Mouse (Mus musculus): ENCODE data around the gene Gpr142. TPM values are rescaled to one million over a fixed set of nuclear protein-coding genes. Genes with fewer than 3 reads are reported as not detected.

Gene Gpr142
- total RNA-seq, 1 experiment, result 0.27 TPM

- Histone ChIP-seq H3K36me3 (ENCODE audit: control insufficient read depth, insufficient read depth, low read length, poor library complexity, severe bottlenecking) (no peaks in the 10 kb centered on the region), H3K9me3 (ENCODE audit: control insufficient read depth, insufficient read depth, low read depth, low read length) (no peaks in the 10 kb centered on the region), H3K9ac (ENCODE audit: insufficient read depth, low read depth, low read length, poor library complexity, severe bottlenecking) (no peak overlapping the region), H3K4me3 (ENCODE audit: insufficient read depth in 1 of 2, low read depth in 1 of 2, low read length in 2 of 2, poor library complexity in 1 of 2, severe bottlenecking in 1 of 2) (peak overlapping the region in 1 of 2 experiments; percentile 31; a peak in 2 of 4 replicates), H3K27ac (ENCODE audit: insufficient read depth, low read depth, low read length, poor library complexity, severe bottlenecking) (no peak overlapping the region), H3K4me1 (ENCODE audit: control insufficient read depth in 2 of 2, insufficient read depth in 2 of 2, low read length in 2 of 2, poor library complexity in 1 of 2) (peaks cover 11 to 17% of the 10 kb centered on the region in 2 experiments; a peak in 2 of 4 replicates)
- in situ Hi-C loops (cut with MboI; ENCODE audit: low sequenced_read_pairs in 2 of 2, unreplicated experiment in 2 of 2), result no loop called here
- no peak for DNase-seq (ENCODE audit: low read depth, low spot score)
- TF ChIP-seq CHD2 (IDR thresholded peaks at IDR 0.05; ENCODE audit: low read depth, low read length), result no peak
- peak; percentile 25; the same call in 1 of the 2 replicates for TF ChIP-seq MAFK (IDR thresholded peaks at IDR 0.05; ENCODE audit: insufficient read depth, low read depth, low read length)
- TF ChIP-seq ZC3H11A (IDR thresholded peaks at IDR 0.05; ENCODE audit: borderline replicate concordance, low read depth, low read length), result 0 out of 2 replicates have a peak, but pooled peaks have one; percentile 32
Observed at GRCm38 (mm10) chr11:114789061-114789714, 9.5 kb upstream of the Gpr142 start.

GRCm38 (mm10) chr11:114789716-114790115 lies 9.0 kb upstream of the Gpr142 start:
- Histone ChIP-seq H3K4me1 (ENCODE audit: control insufficient read depth in 2 of 2, insufficient read depth in 2 of 2, low read length in 2 of 2, poor library complexity in 1 of 2) (peaks cover 11 to 17% of the 10 kb centered on the region in 2 experiments; a peak in 2 of 4 replicates), H3K9me3 (ENCODE audit: control insufficient read depth, insufficient read depth, low read depth, low read length) (no peaks in the 10 kb centered on the region), H3K4me3 (ENCODE audit: insufficient read depth in 1 of 2, low read depth in 1 of 2, low read length in 2 of 2, poor library complexity in 1 of 2, severe bottlenecking in 1 of 2) (no peak overlapping the region), H3K9ac (ENCODE audit: insufficient read depth, low read depth, low read length, poor library complexity, severe bottlenecking) (no peak overlapping the region), H3K36me3 (ENCODE audit: control insufficient read depth, insufficient read depth, low read length, poor library complexity, severe bottlenecking) (no peaks in the 10 kb centered on the region), H3K27ac (ENCODE audit: insufficient read depth, low read depth, low read length, poor library complexity, severe bottlenecking) (no peak overlapping the region)
- DNase-seq (ENCODE audit: low read depth, low spot score), result no peak
- TF ChIP-seq ZNF384 (IDR thresholded peaks at IDR 0.05; ENCODE audit: low read depth, low read length) (no peak), ZC3H11A (IDR thresholded peaks at IDR 0.05; ENCODE audit: borderline replicate concordance, low read depth, low read length) (no peak), MAFK (IDR thresholded peaks at IDR 0.05; ENCODE audit: insufficient read depth, low read depth, low read length) (no peak), CHD2 (IDR thresholded peaks at IDR 0.05; ENCODE audit: low read depth, low read length) (no peak), HCFC1 (IDR thresholded peaks at IDR 0.05; ENCODE audit: borderline replicate concordance, insufficient read depth, low read length) (no peak)
- in situ Hi-C loops (cut with MboI; ENCODE audit: low sequenced_read_pairs in 2 of 2, unreplicated experiment in 2 of 2), result no loop called here

- Histone ChIP-seq H3K27ac (ENCODE audit: insufficient read depth, low read depth, low read length, poor library complexity, severe bottlenecking) (no peak overlapping the region), H3K4me3 (ENCODE audit: insufficient read depth in 1 of 2, low read depth in 1 of 2, low read length in 2 of 2, poor library complexity in 1 of 2, severe bottlenecking in 1 of 2) (no peak overlapping the region), H3K9ac (ENCODE audit: insufficient read depth, low read depth, low read length, poor library complexity, severe bottlenecking) (no peak overlapping the region), H3K36me3 (ENCODE audit: control insufficient read depth, insufficient read depth, low read length, poor library complexity, severe bottlenecking) (no peaks in the 10 kb centered on the region), H3K9me3 (ENCODE audit: control insufficient read depth, insufficient read depth, low read depth, low read length) (no peaks in the 10 kb centered on the region), H3K4me1 (ENCODE audit: control insufficient read depth in 2 of 2, insufficient read depth in 2 of 2, low read length in 2 of 2, poor library complexity in 1 of 2) (peaks cover 11 to 21% of the 10 kb centered on the region in 2 experiments; a peak in 3 of 4 replicates)
- DNase-seq (ENCODE audit: low read depth, low spot score), result no peak
- in situ Hi-C loops (cut with MboI; ENCODE audit: low sequenced_read_pairs in 2 of 2, unreplicated experiment in 2 of 2), result no loop called here
- TF ChIP-seq HCFC1 (IDR thresholded peaks at IDR 0.05; ENCODE audit: borderline replicate concordance, insufficient read depth, low read length), result no peak
- no peak for TF ChIP-seq ZNF384 (IDR thresholded peaks at IDR 0.05; ENCODE audit: low read depth, low read length)
- TF ChIP-seq MAFK (IDR thresholded peaks at IDR 0.05; ENCODE audit: insufficient read depth, low read depth, low read length), result no peak
- TF ChIP-seq CHD2 (IDR thresholded peaks at IDR 0.05; ENCODE audit: low read depth, low read length), result no peak
- TF ChIP-seq ZC3H11A (IDR thresholded peaks at IDR 0.05; ENCODE audit: borderline replicate concordance, low read depth, low read length), result no peak
Observed at GRCm38 (mm10) chr11:114790171-114790570, 8.6 kb upstream of the Gpr142 start.

- no peak overlapping the region for H3K4me3 ChIP-seq (ENCODE audit: insufficient read depth in 1 of 2, low read depth in 1 of 2, low read length in 2 of 2, poor library complexity in 1 of 2, severe bottlenecking in 1 of 2)
- H3K36me3 ChIP-seq (ENCODE audit: control insufficient read depth, insufficient read depth, low read length, poor library complexity, severe bottlenecking), result no peaks in the 10 kb centered on the region
- in situ Hi-C loops (cut with MboI; ENCODE audit: low sequenced_read_pairs in 2 of 2, unreplicated experiment in 2 of 2), result no loop called here
- H3K9me3 ChIP-seq (ENCODE audit: control insufficient read depth, insufficient read depth, low read depth, low read length), result no peaks in the 10 kb centered on the region
- DNase-seq (ENCODE audit: low read depth, low spot score), result no peak
- H3K27ac ChIP-seq (ENCODE audit: insufficient read depth, low read depth, low read length, poor library complexity, severe bottlenecking), result no peak overlapping the region
- no peak overlapping the region for H3K9ac ChIP-seq (ENCODE audit: insufficient read depth, low read depth, low read length, poor library complexity, severe bottlenecking)
- peaks cover 8 to 24% of the 10 kb centered on the region in 2 experiments; a peak in 3 of 4 replicates for H3K4me1 ChIP-seq (ENCODE audit: control insufficient read depth in 2 of 2, insufficient read depth in 2 of 2, low read length in 2 of 2, poor library complexity in 1 of 2)
- no peak for TF ChIP-seq HCFC1 (IDR thresholded peaks at IDR 0.05; ENCODE audit: borderline replicate concordance, insufficient read depth, low read length)
- no peak for TF ChIP-seq ZC3H11A (IDR thresholded peaks at IDR 0.05; ENCODE audit: borderline replicate concordance, low read depth, low read length)
- TF ChIP-seq ZNF384 (IDR thresholded peaks at IDR 0.05; ENCODE audit: low read depth, low read length), result no peak
- TF ChIP-seq CHD2 (IDR thresholded peaks at IDR 0.05; ENCODE audit: low read depth, low read length), result no peak
Observed at GRCm38 (mm10) chr11:114790841-114791240, 7.9 kb upstream of the Gpr142 start.

All from ES-E14 (cell line).